Comparison of ENCODE assay signal across 8 mouse cellular contexts in the genomic region with DNA sequence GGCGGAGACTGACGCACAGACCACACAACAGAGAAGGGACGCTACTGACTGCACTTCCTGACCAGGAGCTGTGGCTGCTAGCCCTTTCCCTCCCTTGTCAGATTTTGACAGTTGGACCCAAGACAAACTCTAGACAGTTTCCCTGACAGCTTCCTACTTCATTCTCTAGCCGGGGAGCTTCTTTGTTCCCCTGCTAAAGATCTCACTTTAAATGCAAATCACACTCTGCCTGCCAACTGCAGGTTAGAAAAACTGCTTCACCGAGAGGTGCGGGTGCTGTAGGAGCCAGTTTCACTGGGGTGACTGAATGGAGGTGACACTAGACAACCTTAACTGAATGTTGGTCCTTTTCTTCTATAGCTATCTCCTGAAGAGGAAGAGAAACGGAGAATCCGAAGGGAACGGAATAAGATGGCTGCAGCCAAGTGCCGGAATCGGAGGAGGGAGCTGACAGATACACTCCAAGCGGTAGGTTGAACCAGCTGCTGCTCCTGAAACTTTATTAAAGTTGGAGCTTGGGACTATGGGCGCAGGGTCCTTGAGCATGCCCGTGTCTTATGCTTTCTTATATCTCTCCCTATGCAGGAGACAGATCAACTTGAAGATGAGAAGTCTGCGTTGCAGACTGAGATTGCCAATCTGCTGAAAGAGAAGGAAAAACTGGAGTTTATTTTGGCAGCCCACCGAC. TPM values are rescaled to one million over a fixed set of nuclear protein-coding genes. Genes with fewer than 3 reads are reported as not detected.
DNase-seq lines count a peak whose midpoint lies in the region; ATAC-seq and TF ChIP-seq lines count a peak whose summit lies in the region.

No protein-coding gene starts in this region.

- H3K9me3 ChIP-seq in kidney, embryonic 14.5 days (ENCODE audit: control insufficient read depth, low read length): no peaks in the 10 kb centered on the region
- no peaks in the 10 kb centered on the region for H3K9me3 ChIP-seq in hindbrain, embryonic 15.5 days
- H3K9me3 ChIP-seq in midbrain, embryonic 16.5 days (replicated peaks; ENCODE audit: control insufficient read depth, low read length, poor library complexity, severe bottlenecking): no peaks in the 10 kb centered on the region

- no peak for ATAC-seq in kidney, embryonic 14.5 days (ENCODE audit: low FRiP score, low TSS enrichment)
- no peak for ATAC-seq in hindbrain, embryonic 15.5 days (ENCODE audit: low FRiP score, low read depth)
- no peak for ATAC-seq in midbrain, embryonic 16.5 days

- 13% methylated on average over 14 of the region's 16 CpGs for WGBS in kidney, embryonic 14.5 days
- WGBS in hindbrain, embryonic 15.5 days: 7% methylated on average over 15 of the region's 16 CpGs
- 6% methylated on average over 16 of the region's 16 CpGs for WGBS in midbrain, embryonic 16.5 days

- H3K4me1 ChIP-seq in kidney, embryonic 14.5 days (ENCODE audit: control insufficient read depth, insufficient read depth, low read length): peaks cover 21% of the 10 kb centered on the region; the same call in 1 of the 2 replicates
- peaks cover 45% of the 10 kb centered on the region for H3K4me1 ChIP-seq in hindbrain, embryonic 15.5 days (replicated peaks)
- peaks cover 26% of the 10 kb centered on the region for H3K4me1 ChIP-seq in midbrain, embryonic 16.5 days (ENCODE audit: control insufficient read depth, insufficient read depth, low read length)

- H3K27ac ChIP-seq in kidney, embryonic 14.5 days (ENCODE audit: low read depth, low read length): no peak overlapping the region
- H3K27ac ChIP-seq in hindbrain, embryonic 15.5 days (replicated peaks): no peak overlapping the region
- no peak overlapping the region for H3K27ac ChIP-seq in midbrain, embryonic 16.5 days (ENCODE audit: low read length)

- H3K27me3 ChIP-seq in kidney, embryonic 14.5 days (ENCODE audit: control insufficient read depth, insufficient read depth, low read length): peaks cover 21% of the 10 kb centered on the region
- peaks cover 24% of the 10 kb centered on the region for H3K27me3 ChIP-seq in hindbrain, embryonic 15.5 days
- H3K27me3 ChIP-seq in midbrain, embryonic 16.5 days (ENCODE audit: control insufficient read depth, insufficient read depth, low read depth, low read length): peaks cover 13% of the 10 kb centered on the region

- TF ChIP-seq CTCF in brain, embryonic 14.5 days (IDR thresholded peaks at IDR 0.05; ENCODE audit: borderline replicate concordance, extremely low read depth, insufficient read depth, insufficient read length): no peak

- no peaks in the 10 kb centered on the region for H3K36me3 ChIP-seq in kidney, embryonic 14.5 days (ENCODE audit: control insufficient read depth, insufficient read depth, low read length)
- H3K36me3 ChIP-seq in hindbrain, embryonic 15.5 days: no peaks in the 10 kb centered on the region
- H3K36me3 ChIP-seq in midbrain, embryonic 16.5 days (ENCODE audit: control insufficient read depth, insufficient read depth, low read length): no peaks in the 10 kb centered on the region

- peak overlapping the region; percentile 60 for H3K4me3 ChIP-seq in kidney, embryonic 14.5 days (ENCODE audit: low read length)
- H3K4me3 ChIP-seq in hindbrain, embryonic 15.5 days: peak overlapping the region; percentile 60
- peak overlapping the region; percentile 47 for H3K4me3 ChIP-seq in midbrain, embryonic 16.5 days (ENCODE audit: low read depth, low read length)

- H3K4me2 ChIP-seq in kidney, embryonic 14.5 days (replicated peaks; ENCODE audit: low read depth, low read length): peak overlapping the region; percentile 98
- peak overlapping the region; percentile 98 for H3K4me2 ChIP-seq in hindbrain, embryonic 15.5 days
- H3K4me2 ChIP-seq in midbrain, embryonic 16.5 days (ENCODE audit: low read length): peak overlapping the region; percentile 96

- H3K9ac ChIP-seq in kidney, embryonic 14.5 days (ENCODE audit: low read depth, low read length): peak overlapping the region; percentile 64; the same call in 1 of the 2 replicates
- peak overlapping the region; percentile 26; the same call in 1 of the 2 replicates for H3K9ac ChIP-seq in hindbrain, embryonic 15.5 days
- H3K9ac ChIP-seq in midbrain, embryonic 16.5 days (ENCODE audit: low read depth, low read length): peak overlapping the region; percentile 65

- no peak for TF ChIP-seq POLR2A in brain, embryonic 14.5 days (IDR thresholded peaks at IDR 0.05; ENCODE audit: borderline replicate concordance, extremely low read depth, insufficient read depth, insufficient read length, poor library complexity, severe bottlenecking)

- no peak for DNase-seq in kidney, adult 11 months
- DNase-seq in brain, embryonic 14.5 days (ENCODE audit: low read depth): peak; percentile 51
- no peak for DNase-seq in layer of hippocampus, adult 9-11 months
- DNase-seq in ovary, adult 18-20 months (ENCODE audit: low spot score): no peak
- DNase-seq in layer of hippocampus, postnatal 36 days: no peak

RNA-seq across cellular contexts. Expression of a gene that starts 1.7 kb away (rescaled TPM):
- polyA plus RNA-seq in kidney, embryonic 14.5 days (2014; fragmentation: Nextera tagmentation; extraction: Ambion mirVana): 1.6 and 3.0 TPM in 2 replicates
- 1.9 and 2.0 TPM in 2 replicates for polyA plus RNA-seq in brain, embryonic 14.5 days (2012; rRNA removed)
- polyA plus RNA-seq in hindbrain, embryonic 15.5 days (2015; fragmentation: Nextera tagmentation; extraction: Ambion mirVana): 2.6 and 4.0 TPM in 2 replicates
- polyA plus RNA-seq in midbrain, embryonic 16.5 days (2015; fragmentation: Nextera tagmentation; extraction: Ambion mirVana): 1.8 TPM in 2 replicates
- 10 to 100 TPM; 14.6 to 17.2 TPM for total RNA-seq in layer of hippocampus, postnatal 36 days (2021)
